26 mouse cellular contexts compared by ENCODE assay signal in genomic region chr1:70884156-70884555, GRCm38 (mm10).
A peak's percentile ranks its signal among the peaks of the same experiment; 100 is the strongest.
DNase-seq lines count a peak whose midpoint lies in the region; ATAC-seq lines count a peak whose summit lies in the region.
"Had no signal": no experiment of that assay in that cellular context is flagged by ENCODE, and none has a peak within 500 bp of the region (broad histone marks: within the 10 kb centered on the region; RNA-seq: fewer than 3 reads in every experiment).

No protein-coding gene starts in this region.

- 65% methylated on average over 4 of the region's 4 CpGs for WGBS in midbrain, embryonic 11.5 days
- 79% methylated on average over 4 of the region's 4 CpGs for WGBS in midbrain, embryonic 10.5 days
- WGBS in midbrain, embryonic 12.5 days: 57% methylated on average over 4 of the region's 4 CpGs

- H3K4me3 ChIP-seq in midbrain, embryonic 11.5 days (ENCODE audit: low read depth, low read length): no peak overlapping the region
- no peak overlapping the region for H3K4me3 ChIP-seq in midbrain, embryonic 10.5 days
- H3K4me3 ChIP-seq in midbrain, embryonic 12.5 days: no peak overlapping the region
- H3K4me3 ChIP-seq: heart, embryonic 13.5 days; limb, embryonic 12.5 days; liver, embryonic 13.5 days had no signal

- peak; percentile 9 for DNase-seq in embryo, embryonic 11 days
- no peak for DNase-seq in embryo, embryonic 9.5 days (ENCODE audit: extremely low spot score)
- no peak for DNase-seq in midbrain, embryonic 11.5 days (ENCODE audit: low spot score, missing footprints)
- DNase-seq in midbrain, embryonic 10.5 days (ENCODE audit: low spot score): no peak
- DNase-seq in retina, postnatal 1 day: peak; percentile 25
- DNase-seq in layer of hippocampus, adult 8-10 months (ENCODE audit: low spot score in 2 of 2): no peak
- DNase-seq: adrenal gland, postnatal 10 days; cerebellum, adult 11-12 months; cerebellum, postnatal 25 days; gastrocnemius, postnatal 14 days; heart, adult 18-20 months; kidney, adult 9 months; kidney, postnatal 4 days; liver, embryonic 13.5 days; lung, embryonic 14.5 days; lung, postnatal 36 days; spleen, adult 18-20 months; thymus, postnatal 36 days had no signal

- peaks cover 4% of the 10 kb centered on the region; the same call in 1 of the 2 replicates for H3K4me1 ChIP-seq in midbrain, embryonic 11.5 days (ENCODE audit: control insufficient read depth, insufficient read depth, low read length)
- H3K4me1 ChIP-seq in midbrain, embryonic 10.5 days: peaks cover 15% of the 10 kb centered on the region
- peaks cover 5% of the 10 kb centered on the region; the same call in 1 of the 2 replicates for H3K4me1 ChIP-seq in midbrain, embryonic 12.5 days
- H3K4me1 ChIP-seq: heart, embryonic 13.5 days; limb, embryonic 12.5 days; liver, embryonic 13.5 days had no signal

- no peaks in the 10 kb centered on the region for H3K27me3 ChIP-seq in midbrain, embryonic 11.5 days (ENCODE audit: control insufficient read depth, insufficient read depth, low read length)
- no peaks in the 10 kb centered on the region for H3K27me3 ChIP-seq in midbrain, embryonic 10.5 days (ENCODE audit: low read depth, poor library complexity, severe bottlenecking)
- H3K27me3 ChIP-seq in midbrain, embryonic 12.5 days: no peaks in the 10 kb centered on the region
- H3K27me3 ChIP-seq: heart, embryonic 13.5 days; limb, embryonic 12.5 days; liver, embryonic 13.5 days had no signal

- H3K9ac ChIP-seq in midbrain, embryonic 11.5 days (ENCODE audit: low read length): no peak overlapping the region
- H3K9ac ChIP-seq in midbrain, embryonic 12.5 days (replicated peaks): no peak overlapping the region
- H3K9ac ChIP-seq: heart, embryonic 13.5 days; limb, embryonic 12.5 days; liver, embryonic 13.5 days; lung, embryonic 14.5 days had no signal

- ATAC-seq in midbrain, embryonic 11.5 days (ENCODE audit: low FRiP score): 0 out of 2 replicates have a peak, but pooled peaks have one; percentile 47
- ATAC-seq in midbrain, embryonic 12.5 days (ENCODE audit: low FRiP score, low read depth): peak; percentile 71; the same call in 1 of the 2 replicates
- no peak for ATAC-seq in monocyte, adult 5-6 weeks (replicated peaks; ENCODE audit: insufficient number of reproducible peaks, low FRiP score, low TSS enrichment, poor library complexity, severe bottlenecking)
- ATAC-seq: activated CD4-positive, CD25-positive, alpha-beta regulatory T cell, adult 4 months; CD4-positive, CD25-positive, alpha-beta regulatory T cell, adult 4 months; inflammation-experienced regulatory T-cells, adult 6 months; Patski had no signal

- no peak overlapping the region for H3K27ac ChIP-seq in midbrain, embryonic 11.5 days (ENCODE audit: low read depth, low read length)
- H3K27ac ChIP-seq in midbrain, embryonic 10.5 days (replicated peaks): no peak overlapping the region
- no peak overlapping the region for H3K27ac ChIP-seq in midbrain, embryonic 12.5 days (replicated peaks)
- H3K27ac ChIP-seq: heart, embryonic 13.5 days; limb, embryonic 12.5 days; liver, embryonic 13.5 days had no signal

- H3K9me3 ChIP-seq in midbrain, embryonic 11.5 days (ENCODE audit: control insufficient read depth, low read length): no peaks in the 10 kb centered on the region
- H3K9me3 ChIP-seq in midbrain, embryonic 10.5 days (replicated peaks): no peaks in the 10 kb centered on the region
- H3K9me3 ChIP-seq in midbrain, embryonic 12.5 days: no peaks in the 10 kb centered on the region
- H3K9me3 ChIP-seq: heart, embryonic 13.5 days; limb, embryonic 12.5 days; liver, embryonic 13.5 days had no signal

- H3K4me2 ChIP-seq in midbrain, embryonic 11.5 days: no peak overlapping the region
- H3K4me2 ChIP-seq in midbrain, embryonic 12.5 days (replicated peaks): no peak overlapping the region
- H3K4me2 ChIP-seq: heart, embryonic 13.5 days; limb, embryonic 12.5 days; liver, embryonic 13.5 days; lung, embryonic 14.5 days had no signal

- H3K36me3 ChIP-seq in midbrain, embryonic 11.5 days (ENCODE audit: control insufficient read depth, insufficient read depth, low read length): no peaks in the 10 kb centered on the region
- no peaks in the 10 kb centered on the region for H3K36me3 ChIP-seq in midbrain, embryonic 10.5 days
- H3K36me3 ChIP-seq in midbrain, embryonic 12.5 days: no peaks in the 10 kb centered on the region
- H3K36me3 ChIP-seq: heart, embryonic 13.5 days; limb, embryonic 12.5 days; liver, embryonic 13.5 days had no signal

Comparison
In these comparisons a context has a peak if more than half of its experiments do, and no peak if none do; other contexts are left out.
1. DNase-seq: peak in embryo, embryonic 11 days (single experiment) and retina, postnatal 1 day (single experiment); none in embryo, embryonic 9.5 days (single experiment), midbrain, embryonic 11.5 days (single experiment), midbrain, embryonic 10.5 days (single experiment) and layer of hippocampus, adult 8-10 months (0 of 2).